Mouse (Mus musculus): ENCODE results near the gene Hmg20a.

Gene Hmg20a

DNA sequence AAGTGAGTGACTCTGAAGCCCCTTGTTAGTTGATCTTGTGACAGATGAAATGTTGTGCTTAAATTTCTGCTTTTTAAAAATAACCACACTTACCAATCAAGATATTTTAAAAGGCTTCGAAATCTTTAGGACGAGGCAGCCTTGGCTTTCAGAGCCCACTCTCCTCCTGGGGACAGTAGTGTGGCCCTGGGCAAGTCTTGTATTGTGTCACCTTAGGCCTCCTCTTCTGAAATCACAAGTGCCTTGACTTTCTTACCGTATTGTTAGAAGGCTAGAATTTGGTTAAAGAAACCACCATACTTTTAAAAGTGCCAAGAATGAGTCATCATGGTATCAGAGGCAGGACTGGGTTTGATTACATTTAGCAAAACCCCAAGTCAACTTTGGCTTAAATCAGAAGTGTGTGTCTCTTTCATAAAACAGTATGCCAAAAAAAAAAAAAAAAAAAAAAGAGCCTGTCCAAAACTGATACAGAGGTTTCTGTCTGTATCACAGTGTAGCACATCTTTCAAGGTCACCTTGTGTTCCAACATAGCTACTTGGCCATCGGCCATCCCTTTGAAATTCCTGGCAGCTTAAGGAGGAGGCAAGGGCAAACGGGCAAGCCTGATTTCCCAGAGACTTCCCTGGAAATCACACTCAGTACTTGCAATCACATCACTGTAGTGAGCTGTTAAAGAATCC lies 78.9 kb downstream of the Hmg20a start:
- no peak for DNase-seq (ENCODE audit: low read depth)

DNA sequence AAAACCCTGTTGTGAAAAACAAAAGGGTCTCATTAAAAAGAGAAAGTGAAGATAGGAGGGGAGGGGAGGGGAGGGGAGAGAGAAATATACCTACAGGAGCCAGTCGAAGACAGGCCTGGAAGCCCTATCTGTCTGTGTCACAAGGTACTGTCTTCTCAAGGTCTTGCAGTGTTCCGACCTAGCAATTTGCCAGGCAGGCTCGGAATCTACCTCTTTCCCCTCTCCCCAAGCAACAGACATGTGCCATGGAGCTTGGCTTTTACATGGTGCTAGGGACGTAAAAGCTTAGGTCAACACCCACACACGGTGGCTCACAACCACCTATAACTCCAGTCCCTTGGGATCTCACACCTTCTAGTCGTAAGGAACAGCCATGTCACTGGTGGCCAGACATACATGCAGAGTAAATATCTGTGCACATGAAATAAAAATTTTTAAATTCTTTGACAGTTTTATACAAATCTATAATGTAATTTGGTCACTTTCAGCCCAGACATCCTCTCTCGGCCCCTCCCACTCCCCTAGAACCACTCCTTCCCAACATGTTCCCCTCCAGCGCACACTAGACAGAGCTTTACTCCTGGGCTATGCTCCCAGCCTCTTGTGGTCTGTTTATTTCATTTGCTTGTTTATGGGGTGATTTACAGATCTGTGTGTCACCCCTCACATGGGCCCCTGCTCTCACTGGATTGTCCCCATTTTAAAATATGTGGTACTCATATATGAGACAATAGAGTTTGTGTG lies 81.1 kb downstream of the Hmg20a start:
- DNase-seq (ENCODE audit: low read depth): no peak

DNA sequence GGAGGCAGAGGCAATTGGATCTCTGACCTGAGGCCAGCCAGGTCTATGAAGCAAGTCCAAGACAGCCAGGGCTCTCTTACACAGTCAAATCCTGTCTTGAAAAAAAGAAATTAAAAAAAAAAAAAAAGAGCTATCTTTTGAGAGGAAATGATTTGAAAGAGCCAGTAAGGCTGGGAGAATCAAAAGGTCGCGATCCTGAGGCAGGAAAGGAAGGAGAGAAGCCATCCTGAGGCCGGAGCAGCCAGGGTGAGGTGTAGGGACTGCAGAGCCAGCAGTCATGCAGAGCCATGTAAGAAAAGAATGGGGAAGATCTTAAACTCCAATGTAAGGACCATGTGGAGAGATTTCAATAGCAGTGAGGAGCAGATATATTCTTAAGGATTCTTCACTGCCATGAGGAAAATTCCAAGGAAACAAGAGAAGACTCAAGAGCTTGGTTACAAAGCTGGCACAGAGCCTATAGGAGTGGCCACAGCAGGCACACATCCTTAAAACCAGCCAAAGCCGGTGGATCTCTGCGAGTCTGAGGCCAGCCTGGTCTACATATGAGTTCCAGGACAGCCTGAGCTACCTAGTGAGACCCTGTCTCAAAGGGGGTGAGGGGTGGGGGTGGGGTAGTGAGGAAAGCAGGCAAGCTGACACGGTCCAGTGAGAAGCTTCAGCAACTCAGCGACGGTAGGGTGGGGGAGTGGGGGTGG lies 82.6 kb downstream of the Hmg20a start:
- DNase-seq (ENCODE audit: low read depth): no peak

DNA sequence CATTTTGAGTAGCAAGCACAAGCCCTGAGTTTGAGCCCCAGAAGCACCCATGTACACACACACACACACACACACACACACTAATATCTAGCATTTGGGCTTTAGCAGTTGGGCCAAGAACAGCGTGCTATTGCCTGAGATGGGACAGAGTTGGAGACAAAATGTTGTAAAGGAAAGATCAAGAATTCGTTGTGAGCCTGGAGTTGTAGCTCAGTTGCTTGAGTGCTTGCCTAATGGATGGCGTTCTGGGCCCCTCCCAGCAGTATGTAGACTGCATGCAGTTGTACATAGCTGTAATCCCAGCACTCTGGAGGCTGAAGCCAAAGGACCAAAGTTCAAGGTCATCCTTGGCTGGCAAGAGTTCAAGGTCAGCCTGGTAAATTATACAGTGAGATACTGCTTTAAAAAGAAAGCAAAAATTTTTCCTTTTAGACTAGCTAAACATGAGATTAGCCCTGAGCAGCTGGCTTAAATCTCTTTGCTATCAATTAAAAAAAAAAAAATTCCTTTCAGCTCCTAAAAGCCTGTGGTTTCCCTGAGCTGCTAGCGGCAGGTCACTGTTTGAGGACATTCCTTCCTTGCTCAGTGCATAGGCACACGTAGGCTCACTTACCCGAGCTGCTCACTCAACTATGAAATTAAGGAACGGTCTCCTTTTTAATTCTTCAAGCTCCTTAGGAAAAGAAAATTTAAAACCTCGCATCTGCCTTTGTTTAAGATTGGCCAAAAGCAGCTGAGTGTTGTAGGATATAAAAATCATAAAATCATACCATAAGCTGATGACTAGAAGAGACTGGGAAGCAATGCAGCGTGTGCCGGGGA lies 83.5 kb downstream of the Hmg20a start:
- DNase-seq (ENCODE audit: low read depth): no peak

DNA sequence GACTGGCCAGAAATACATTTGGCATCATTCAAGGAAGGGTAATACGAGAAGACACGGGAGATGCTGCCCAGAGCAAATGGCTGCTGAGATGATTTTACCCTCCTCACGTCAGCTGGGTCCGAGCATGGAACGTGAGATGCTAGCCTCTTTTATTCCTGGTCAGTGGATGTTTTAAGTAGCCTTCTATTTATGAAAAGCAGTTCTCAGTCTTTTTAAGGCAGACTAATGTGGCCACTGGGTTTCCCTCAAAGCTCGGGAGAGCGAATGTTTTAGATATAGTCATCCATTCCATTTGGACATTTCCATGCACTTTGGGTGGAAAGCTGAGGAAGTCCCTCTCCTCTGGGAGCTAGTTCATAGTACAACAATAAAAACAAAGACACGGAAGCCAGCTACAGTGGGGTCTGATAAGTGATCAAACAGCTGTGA lies 84.1 kb downstream of the Hmg20a start:
- DNase-seq (ENCODE audit: low read depth): no peak

DNA sequence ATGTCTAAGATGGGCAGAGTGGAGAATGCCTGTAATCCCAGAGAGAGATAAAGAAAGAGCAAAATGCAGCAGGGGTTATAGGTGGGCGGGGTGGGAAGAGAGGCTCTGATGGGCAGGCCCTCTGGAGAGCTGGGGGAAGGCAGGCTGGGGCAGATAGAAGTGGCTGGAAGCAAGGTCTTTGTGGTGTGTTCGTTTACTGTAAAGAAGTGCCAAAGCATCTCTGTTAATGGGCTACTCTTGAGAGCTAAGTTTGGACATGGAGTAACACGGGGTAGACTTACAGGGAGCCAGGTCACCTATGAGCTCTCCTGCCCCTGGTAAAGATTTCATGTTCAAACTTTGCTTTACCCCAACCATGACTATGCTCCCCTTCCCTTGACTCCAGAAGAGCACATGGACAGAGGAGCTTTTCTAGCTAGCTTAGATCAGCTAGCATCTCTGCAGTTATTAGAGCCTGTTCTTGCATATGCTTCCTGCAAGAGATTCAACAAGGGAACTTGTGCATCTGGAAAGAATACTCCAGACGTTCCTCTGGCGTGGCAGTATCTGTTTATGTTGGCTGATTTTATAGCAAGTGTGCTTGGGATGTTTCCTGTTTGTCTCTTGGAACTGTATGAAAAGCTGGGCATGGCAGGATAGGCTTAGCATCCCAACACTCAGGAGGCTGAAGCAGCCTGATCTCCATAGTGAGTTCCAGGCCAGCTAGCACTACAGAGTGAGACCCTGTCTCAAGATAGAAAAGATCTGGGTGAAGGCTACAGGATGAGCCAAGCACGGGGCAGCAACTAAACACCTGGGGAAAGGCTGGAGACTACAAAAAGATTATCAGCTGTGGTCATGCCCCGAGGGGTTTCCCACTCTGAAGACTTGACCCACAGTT lies 85.5 kb downstream of the Hmg20a start:
- no peak for DNase-seq (ENCODE audit: low read depth)

DNA sequence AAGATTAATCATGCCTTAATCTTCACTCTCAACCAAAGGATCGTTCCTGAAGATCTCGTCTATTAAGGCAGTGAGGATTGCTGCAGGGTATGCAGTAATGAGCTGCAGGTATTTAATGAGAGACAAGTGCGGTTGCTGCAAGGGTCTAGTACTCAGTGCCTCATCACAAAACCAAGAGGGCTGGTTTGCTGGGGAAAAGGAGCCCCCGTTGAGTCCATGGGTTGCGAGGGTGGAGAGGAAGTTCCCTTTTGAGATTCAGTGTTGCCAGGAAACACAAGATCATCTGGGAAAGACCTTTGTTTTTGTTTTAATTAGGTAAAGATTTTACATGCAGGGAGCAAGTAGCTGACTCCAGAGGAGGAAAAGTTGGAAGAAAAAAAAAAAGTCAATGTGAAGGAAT lies 86.1 kb downstream of the Hmg20a start:
- no peak for DNase-seq (ENCODE audit: low read depth)

DNA sequence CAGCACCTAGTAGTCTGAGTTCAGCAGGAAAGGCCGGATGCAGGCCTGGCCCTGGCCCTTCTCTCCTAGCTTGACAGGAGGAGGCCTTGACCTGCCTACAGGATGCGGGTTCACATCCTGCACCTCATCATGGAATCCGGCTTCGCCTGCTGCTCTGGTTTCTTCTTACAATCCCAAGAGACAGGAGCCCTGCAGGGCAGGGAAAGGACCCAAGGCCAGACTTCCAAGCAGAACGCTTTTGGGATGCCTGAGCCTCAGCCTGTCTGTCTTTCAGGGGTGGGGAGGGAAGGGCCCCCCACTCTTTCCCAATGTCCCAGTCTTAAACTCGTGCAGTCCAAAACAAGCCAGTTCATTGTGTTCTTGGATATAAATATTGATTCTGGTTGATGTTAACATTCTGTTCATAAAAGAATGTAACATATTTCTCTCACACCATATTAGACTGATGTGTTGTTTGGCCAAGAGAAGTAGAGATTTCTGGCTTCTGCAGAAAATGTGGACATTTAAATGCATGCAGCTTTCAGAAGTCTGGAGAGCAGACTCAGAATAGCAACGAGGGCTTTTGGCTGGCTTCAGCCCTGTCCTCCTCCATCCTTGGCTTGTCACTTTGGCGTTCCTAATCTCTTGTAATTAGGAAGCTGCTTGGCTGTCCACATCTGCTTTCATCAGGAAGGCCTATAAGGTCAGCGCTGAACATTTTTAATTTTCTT lies 86.8 kb downstream of the Hmg20a start:
- no peak for DNase-seq (ENCODE audit: low read depth)

DNA sequence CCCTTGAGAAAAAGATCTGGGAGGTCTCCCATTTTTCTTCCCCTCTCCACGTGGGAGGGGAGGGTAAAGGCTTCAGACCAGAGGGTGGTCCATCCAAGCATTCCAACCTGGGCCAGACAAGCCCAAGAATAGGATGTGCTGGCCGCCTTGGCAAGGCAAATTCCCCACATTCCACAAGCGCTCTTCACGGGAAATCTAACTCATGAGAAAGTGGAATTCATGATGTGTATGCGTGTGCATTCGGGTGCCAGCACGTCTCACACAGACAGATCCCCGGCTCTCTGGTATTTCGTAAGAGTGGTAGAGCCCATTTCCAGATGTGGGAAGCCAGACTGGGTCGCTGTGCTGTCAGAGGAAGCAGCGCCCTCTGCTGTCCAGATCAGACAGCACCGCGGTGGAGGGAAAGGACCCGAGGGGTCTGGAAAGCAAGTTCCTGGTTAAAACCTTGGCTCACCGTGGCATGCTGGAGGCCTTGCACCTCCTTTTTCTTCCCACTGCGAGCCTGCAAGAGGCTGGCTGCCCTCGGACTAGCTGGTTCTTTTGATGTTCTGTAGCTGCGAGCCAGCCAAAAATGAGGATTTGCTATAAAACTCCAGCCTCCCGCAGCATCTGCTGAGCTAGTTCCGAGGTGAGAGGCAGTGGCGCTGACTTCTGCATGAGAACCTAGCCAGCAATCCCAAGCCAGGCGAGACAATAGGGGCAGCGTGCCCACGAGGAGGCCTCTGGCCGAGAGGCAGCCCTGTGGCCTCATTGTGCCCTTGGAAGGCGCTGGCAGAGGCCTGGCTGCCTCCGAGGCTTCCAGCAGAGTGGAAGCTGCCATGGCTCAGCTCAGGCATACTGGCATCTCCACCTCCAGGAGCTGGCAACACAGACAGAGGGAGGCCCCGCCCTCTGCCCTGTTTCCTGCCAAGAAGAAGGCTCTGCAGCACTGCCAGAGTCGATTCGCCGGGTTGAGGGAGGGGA lies 87.7 kb downstream of the Hmg20a start:
- peak; percentile 92 for DNase-seq (ENCODE audit: low read depth)

DNA sequence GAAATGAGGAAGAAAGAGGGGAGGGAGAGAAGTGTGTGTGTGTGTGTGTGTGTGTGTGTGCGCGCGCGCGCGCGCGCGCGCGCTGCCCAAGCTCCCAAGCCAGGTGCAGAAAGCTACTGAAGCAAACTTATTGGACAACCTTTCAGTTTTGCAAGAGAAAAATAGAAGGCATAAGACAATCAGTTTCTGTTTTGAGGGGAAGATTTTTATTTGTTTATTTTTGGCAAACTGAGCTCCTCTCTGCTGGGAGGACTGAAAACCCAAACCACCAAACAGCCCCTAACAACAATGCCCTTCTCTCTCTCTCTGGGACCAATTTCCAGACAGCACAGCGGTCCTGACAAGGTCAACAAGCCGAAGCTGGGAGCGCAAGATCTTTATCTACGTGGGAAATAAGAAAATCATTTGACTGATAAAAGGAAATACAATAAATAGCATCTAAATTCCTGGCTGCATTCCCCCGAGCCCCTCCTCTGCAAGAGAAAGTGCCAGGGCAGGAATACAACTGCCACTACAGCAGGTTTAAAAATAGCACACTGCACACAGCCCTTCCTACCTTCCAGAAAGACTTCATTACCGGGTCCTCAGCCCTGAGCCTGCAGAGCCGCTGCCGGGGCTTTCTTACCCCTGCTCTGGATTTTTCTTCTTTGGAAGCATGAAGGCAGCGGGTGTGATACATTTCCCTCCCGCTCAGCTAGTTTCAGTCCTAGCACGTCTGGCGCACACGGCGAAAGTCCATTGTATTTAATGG lies 88.7 kb downstream of the Hmg20a start:
- peak; percentile 51 for DNase-seq (ENCODE audit: low read depth)

DNA sequence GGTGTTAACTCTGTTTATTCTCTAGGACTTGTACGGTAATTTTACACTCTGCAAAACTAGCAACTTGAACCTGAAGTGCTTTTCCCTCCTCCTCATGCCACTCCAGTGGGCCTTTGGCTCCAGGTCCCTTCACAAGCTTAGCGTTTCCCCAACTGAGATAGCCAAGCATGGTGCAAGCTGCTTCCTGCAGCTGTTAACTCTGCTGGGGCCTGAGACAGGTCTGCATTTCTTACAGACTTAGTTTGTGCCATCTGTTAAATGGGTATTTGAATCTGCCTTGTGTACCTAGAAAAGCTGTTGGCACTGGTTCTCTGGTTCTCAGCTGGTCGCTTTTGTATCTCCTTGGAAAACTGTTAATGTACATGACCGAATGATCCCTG lies 89.3 kb downstream of the Hmg20a start:
- DNase-seq (ENCODE audit: low read depth): peak; percentile 29

DNA sequence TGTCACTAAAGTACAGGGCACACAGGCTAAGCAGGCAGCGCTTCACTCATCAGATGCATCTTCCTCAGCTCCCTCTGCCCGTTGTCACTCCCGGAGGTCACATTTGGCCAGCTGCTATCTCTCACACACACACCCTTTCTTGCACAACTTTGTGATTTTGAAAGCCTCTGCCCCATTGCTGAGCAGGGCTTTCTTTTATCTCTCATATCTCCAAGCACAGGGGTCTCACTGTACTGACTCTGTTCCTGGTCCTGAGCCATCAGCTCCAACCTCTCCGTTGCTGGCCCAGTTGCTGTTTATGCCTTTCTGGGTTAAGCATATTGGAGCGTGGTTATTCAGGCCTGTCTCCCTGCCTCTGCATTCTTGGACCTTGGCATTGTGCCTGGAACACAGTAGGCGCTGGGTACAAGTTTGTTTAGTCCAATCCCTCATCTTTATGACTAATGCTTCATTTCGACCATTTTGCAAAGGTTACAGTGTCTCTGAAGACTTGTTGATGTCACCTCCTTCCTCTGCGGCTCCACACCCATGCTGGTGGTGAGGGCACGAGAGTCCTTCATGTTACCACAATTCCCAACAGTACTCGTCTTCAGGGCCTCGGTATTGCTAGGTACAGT lies 90.5 kb downstream of the Hmg20a start:
- DNase-seq (ENCODE audit: low read depth): peak; percentile 28

DNA sequence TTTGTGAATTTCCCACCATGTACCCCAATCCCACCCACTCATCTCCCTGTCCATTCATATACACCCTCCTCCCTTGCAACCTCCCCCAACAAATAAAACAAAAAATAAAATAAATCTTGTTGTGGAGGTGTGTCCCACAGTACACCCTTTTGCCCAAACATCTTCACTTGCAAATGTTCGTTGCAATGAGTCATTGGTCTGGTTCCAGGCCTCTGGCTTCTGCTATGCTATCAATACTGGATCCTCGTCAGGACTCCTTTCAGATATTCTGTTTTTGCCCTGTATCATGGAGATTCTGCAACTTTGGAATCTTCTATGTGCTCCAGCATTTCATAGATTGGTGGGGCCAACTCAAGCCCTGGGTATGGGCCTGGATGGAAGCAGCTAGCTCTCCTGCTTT lies 91.9 kb downstream of the Hmg20a start:
- DNase-seq (ENCODE audit: low read depth): no peak

DNA sequence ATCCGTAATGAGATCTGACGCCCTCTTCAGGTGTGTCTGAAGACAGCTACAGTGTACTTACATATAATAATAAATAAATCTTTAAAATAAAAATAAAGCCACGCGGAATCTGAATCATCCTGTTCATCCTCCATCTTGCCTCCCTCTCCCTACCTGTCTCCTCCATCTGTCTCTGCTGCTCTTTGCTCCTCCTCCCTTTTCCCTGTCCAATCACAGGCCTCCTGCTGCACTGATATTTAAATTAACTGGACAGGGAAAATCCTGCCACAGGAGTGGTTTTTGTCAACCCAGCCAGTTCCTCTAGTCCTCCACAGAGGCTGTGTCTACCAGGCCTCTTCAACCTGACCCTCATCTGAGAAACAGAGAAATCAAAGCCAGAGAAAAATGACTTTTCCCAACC lies 94.1 kb downstream of the Hmg20a start:
- DNase-seq (ENCODE audit: low read depth): no peak

DNA sequence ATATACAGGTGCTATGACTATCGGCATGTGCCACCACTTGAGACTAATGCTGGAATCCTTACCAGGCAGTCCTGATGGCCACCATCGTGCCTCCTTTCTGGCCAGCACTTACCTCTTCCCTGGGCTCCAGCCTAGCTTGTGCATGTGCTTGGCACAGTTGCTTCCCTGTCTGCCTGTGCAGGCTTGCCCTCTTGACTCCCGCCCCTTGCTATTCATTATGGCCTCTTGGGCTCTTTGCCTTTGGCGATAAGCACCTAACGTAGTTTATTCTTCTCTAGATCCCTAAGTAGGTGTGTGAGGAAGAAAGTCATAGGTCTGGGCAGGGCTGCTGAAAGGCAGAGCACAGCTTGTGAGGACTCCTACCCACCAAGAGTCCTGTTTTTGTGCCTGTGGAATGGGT lies 96.7 kb downstream of the Hmg20a start:
- no peak for DNase-seq (ENCODE audit: low read depth)

DNA sequence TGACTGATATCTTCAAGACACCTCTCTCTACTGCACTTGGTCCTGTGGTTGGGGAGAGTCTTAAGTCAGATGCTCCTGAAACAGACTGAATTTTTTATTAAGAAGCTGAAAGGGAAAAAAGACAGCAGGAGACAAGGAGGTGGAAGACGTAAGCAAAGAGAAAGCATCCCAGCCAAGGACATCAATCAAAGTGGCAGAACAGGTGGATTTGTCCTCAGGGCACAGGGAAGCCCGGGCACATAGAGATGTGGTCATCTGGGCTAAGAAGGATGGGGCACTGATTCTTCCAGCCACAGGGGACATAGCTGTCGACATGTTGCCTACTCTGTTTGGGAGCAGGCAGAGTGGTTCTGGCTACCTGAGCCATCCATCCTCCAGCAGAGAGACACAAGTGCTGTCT lies 97.8 kb downstream of the Hmg20a start:
- DNase-seq (ENCODE audit: low read depth): no peak

DNA sequence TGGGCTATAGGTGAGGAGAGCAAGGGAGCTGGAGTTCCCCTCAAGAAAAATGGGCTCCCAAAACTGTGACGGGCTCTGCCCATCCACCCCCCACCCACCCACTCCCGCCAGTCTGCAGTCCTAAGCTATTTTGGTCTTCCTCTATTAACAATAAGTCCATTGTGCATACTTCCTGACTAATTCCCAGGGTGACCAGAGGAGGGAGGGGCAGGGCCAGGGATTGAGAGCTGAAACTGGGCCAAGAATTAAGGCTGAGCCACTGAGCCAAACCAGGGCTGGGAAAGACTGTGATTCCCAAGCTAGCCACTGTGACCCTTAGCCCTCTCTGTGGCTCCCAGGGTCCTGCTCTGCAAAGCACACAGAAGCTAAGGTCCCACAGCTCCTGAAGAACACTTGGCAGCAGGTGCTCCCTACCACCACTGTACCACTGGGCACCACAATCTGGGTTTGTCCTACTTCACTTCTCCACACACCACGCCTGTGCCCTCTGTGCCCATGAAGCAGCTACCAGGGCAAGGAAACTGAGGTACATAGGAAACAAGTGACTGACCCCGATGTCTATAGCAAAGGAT lies 98.4 kb downstream of the Hmg20a start:
- DNase-seq (ENCODE audit: low read depth): no peak

DNA sequence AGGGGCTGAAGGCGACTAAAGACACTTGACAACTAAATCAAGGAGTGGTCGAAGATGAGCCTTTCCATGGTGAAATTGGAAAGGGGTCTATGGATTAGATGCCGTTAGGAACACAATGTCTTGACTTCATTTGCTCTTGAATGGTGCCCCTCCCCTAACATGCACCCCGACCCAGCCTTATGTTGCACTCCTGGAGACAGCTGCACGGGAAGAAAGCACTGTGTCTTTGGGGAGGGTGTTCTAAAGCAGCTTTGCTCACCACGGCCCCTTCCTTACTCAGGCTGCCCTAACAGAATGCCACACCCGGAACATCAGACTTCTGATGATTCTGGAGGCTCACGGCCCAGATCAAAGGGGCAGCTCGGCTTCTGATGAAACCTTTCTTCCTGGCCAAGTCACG lies 103.9 kb downstream of the Hmg20a start:
- no peak for DNase-seq (ENCODE audit: low read depth)

Data from naive thymus-derived CD4-positive, alpha-beta T cell, adult 2 months (primary cell).